Mouse (Mus musculus) embryonic facial prominence, embryonic 14.5 days (tissue): ENCODE measurements around the gene Adgrl1. TPM values are rescaled to one million over a fixed set of nuclear protein-coding genes. Genes with fewer than 3 reads are reported as not detected.

Experiments
- ATAC-seq: fragments of 200-750 bp; cut with Nextera tagmentation; 2 replicates; pipeline ENCODE4 v1.8.0; 2017; ENCODE audit warnings: low read depth, moderate number of reproducible peaks, moderate TSS enrichment
- DNase-seq: peaks from one replicate; pipeline ENCODE4 v3.0.0-alpha.2; 2015; ENCODE audit warnings: low spot score
- H3K27ac ChIP-seq: fragments of 300-500 bp; sonication (generic); replicated peaks from 2 replicates; pipeline ENCODE4 v1.5.1; 2014; ENCODE audit warnings: low read depth, mild to moderate bottlenecking, low read length, moderate library complexity
- H3K27me3 ChIP-seq: fragments of 300-500 bp; sonication (generic); replicated peaks from 2 replicates; pipeline ENCODE4 v1.6.1; 2014; ENCODE audit warnings: low read length; ENCODE audit not compliant: control insufficient read depth, insufficient read depth
- H3K36me3 ChIP-seq: fragments of 300-500 bp; sonication (generic); 2 replicates; pipeline ENCODE4 v1.6.1; 2014; ENCODE audit warnings: low read length, mixed read lengths; ENCODE audit not compliant: control insufficient read depth, insufficient read depth
- H3K4me1 ChIP-seq: fragments of 300-500 bp; sonication (generic); 2 replicates; pipeline ENCODE4 v1.6.1; 2014; ENCODE audit warnings: antibody characterized with exemption, low read length; ENCODE audit not compliant: control insufficient read depth, insufficient read depth
- H3K4me2 ChIP-seq: fragments of 300-500 bp; sonication (generic); 2 replicates; pipeline ENCODE4 v1.6.1; 2014; ENCODE audit warnings: low read depth, mild to moderate bottlenecking, low read length, moderate library complexity, mixed read lengths
- H3K4me3 ChIP-seq: fragments of 300-500 bp; sonication (generic); 2 replicates; pipeline ENCODE4 v1.5.1; 2014; ENCODE audit warnings: low read depth, mild to moderate bottlenecking, low read length
- H3K9ac ChIP-seq: fragments of 300-500 bp; sonication (generic); 2 replicates; pipeline ENCODE4 v1.6.1; 2014; ENCODE audit warnings: low read depth, mild to moderate bottlenecking, low read length, moderate library complexity, mixed read lengths
- H3K9me3 ChIP-seq: fragments of 300-500 bp; sonication (generic); 2 replicates; pipeline ENCODE4 v1.6.1; 2016; ENCODE audit warnings: low read length; ENCODE audit not compliant: control insufficient read depth
- WGBS: fragments of 180-500 bp; shearing (Covaris S2); extraction: QIAGEN DNeasy Blood & Tissue Kit; methylation state at CpG from one replicate; pipeline ENCODE4 v1.1.7; 2014; 5-methylcytosine and 5-hydroxymethylcytosine counted together
- polyA plus RNA-seq: library from polyadenylated mRNA; unstranded; fragments of >200 nt; fragmentation: Nextera tagmentation; extraction: Ambion mirVana; gene quantifications from 2 replicates; pipeline ENCODE4 v1.2.1, GENCODE M21; 2014

Gene Adgrl1
- polyA plus RNA-seq, 1 experiment from 2014 or later: 25.1 TPM

DNA sequence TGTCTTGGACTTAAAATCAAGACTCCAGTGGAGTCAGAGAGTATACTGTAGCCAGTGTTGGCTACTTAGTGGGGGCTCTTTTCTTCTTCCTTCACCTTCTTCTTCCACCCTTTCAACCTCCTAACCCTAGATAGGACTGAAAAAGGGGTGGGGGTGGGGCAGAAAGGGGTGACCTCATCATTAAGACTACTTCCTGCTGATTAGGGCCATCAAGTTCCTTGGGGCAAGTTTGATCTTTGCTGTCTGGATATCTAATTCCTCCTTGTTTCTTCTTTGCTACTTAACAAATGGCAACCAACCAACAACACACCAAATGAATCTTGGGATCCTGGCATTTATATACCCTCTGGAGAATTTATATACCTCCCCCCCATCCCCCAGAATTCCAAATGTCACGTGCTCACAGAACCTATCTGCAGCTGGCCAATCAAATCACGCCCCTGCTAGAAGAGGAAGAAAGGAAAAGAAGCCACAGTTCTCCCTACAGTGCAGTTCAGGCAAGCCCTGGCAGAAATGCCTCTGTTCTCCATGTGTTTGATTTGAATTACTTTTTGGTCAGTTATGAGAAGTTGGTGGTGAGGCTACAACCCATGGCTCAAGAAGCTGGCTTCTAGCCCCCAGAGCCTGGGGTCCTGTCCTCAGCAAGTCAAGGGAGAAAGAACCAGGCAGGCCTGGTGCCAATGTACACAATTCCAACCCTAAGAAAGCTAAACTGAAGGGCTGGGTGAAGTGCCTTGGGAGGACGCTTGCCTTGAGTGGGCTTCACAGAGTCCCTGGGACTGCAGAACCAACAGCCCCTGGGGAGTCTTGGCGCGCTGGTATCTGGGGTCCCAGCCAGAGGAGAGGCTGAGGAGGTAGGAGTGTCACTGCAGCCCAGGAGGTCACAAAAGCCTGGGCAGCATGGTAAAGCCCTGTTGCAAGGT lies 12.2 kb downstream of the Adgrl1 start:
- ATAC-seq (no peak), DNase-seq (no peak)
- 68% methylated on average over 5 of the region's 5 CpGs for WGBS
- no peaks in the 10 kb centered on the region for H3K27me3 ChIP-seq
- no peak overlapping the region for H3K4me3 ChIP-seq
- peaks cover 10% of the 10 kb centered on the region; the same call in 1 of the 2 replicates for H3K4me1 ChIP-seq
- no peaks in the 10 kb centered on the region for H3K9me3 ChIP-seq
- no peak overlapping the region for H3K4me2 ChIP-seq
- no peak overlapping the region for H3K27ac ChIP-seq
- no peak overlapping the region for H3K9ac ChIP-seq
- H3K36me3 ChIP-seq: no peaks in the 10 kb centered on the region

GRCm38 (mm10) chr8:83914232-83914631 lies 14.3 kb downstream of the Adgrl1 start:
- Histone ChIP-seq H3K9me3 (no peaks in the 10 kb centered on the region), H3K4me1 (peaks cover 10% of the 10 kb centered on the region; the same call in 1 of the 2 replicates)
- no peak for ATAC-seq

DNA sequence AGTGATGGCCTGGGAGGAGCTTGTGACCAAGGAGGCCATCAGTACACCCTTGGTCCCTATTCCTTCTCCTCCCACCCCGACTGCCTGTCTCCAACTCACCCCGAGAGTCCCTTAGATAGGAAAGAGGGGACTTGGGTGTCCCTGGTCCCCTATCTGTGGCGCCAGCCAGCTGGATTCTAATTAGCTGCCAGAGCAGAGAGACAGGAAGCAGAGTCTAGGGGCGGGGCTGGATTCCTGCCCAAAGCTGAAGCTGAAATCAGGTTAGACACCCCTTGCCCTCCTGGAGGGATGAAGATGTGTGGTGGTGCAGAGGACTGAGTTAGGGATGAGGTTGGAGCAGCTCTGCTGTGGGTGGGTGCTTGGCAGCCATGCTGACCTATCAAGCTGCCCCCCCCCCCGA lies 15.0 kb downstream of the Adgrl1 start:
- Histone ChIP-seq H3K4me1 (peaks cover 10% of the 10 kb centered on the region; the same call in 1 of the 2 replicates), H3K4me3 (no peak overlapping the region), H3K27me3 (no peaks in the 10 kb centered on the region), H3K27ac (no peak overlapping the region), H3K4me2 (no peak overlapping the region), H3K36me3 (peaks cover 13% of the 10 kb centered on the region), H3K9me3 (no peaks in the 10 kb centered on the region), H3K9ac (no peak overlapping the region)
- DNase-seq (no peak), ATAC-seq (no peak)
- WGBS: 54% methylated on average over 3 of the region's 5 CpGs

More at GRCm38 (mm10) chr8:83914232-83914631, 14.3 kb downstream of the Adgrl1 start:
- no peak for DNase-seq
- 84% methylated on average over 3 of the region's 3 CpGs for WGBS
- Histone ChIP-seq H3K9ac (no peak overlapping the region), H3K27ac (no peak overlapping the region), H3K36me3 (peaks cover 7% of the 10 kb centered on the region; the same call in 1 of the 2 replicates), H3K27me3 (no peaks in the 10 kb centered on the region), H3K4me2 (no peak overlapping the region), H3K4me3 (no peak overlapping the region)

- ATAC-seq (no peak), DNase-seq (no peak)
- WGBS: 66% methylated on average over 5 of the region's 5 CpGs
- no peak overlapping the region; the same call in 1 of the 2 replicates for H3K9ac ChIP-seq
- H3K4me3 ChIP-seq: no peak overlapping the region
- H3K4me2 ChIP-seq: no peak overlapping the region
- H3K27ac ChIP-seq: no peak overlapping the region
- H3K9me3 ChIP-seq: no peaks in the 10 kb centered on the region
- peaks cover 10% of the 10 kb centered on the region; the same call in 1 of the 2 replicates for H3K4me1 ChIP-seq
- H3K27me3 ChIP-seq: no peaks in the 10 kb centered on the region
- peaks cover 23% of the 10 kb centered on the region for H3K36me3 ChIP-seq
These were observed 16.1 kb downstream of the Adgrl1 start for GRCm38 (mm10) chr8:83916015-83916414.

GRCm38 (mm10) chr8:83917566-83917965 lies 17.7 kb downstream of the Adgrl1 start:
- H3K36me3 ChIP-seq: peaks cover 37% of the 10 kb centered on the region
- ATAC-seq (no peak), DNase-seq (no peak)
- H3K27me3 ChIP-seq: no peaks in the 10 kb centered on the region
- WGBS: 76% methylated on average over 6 of the region's 6 CpGs
- no peak overlapping the region for H3K4me3 ChIP-seq
- peaks cover 10% of the 10 kb centered on the region; the same call in 1 of the 2 replicates for H3K4me1 ChIP-seq
- no peaks in the 10 kb centered on the region for H3K9me3 ChIP-seq
- H3K9ac ChIP-seq: no peak overlapping the region
- no peak overlapping the region for H3K27ac ChIP-seq
- no peak overlapping the region for H3K4me2 ChIP-seq

GRCm38 (mm10) chr8:83921558-83921957 lies 21.7 kb downstream of the Adgrl1 start:
- Histone ChIP-seq H3K9me3 (no peaks in the 10 kb centered on the region), H3K4me3 (no peak overlapping the region), H3K4me2 (no peak overlapping the region), H3K4me1 (no peaks in the 10 kb centered on the region), H3K27ac (no peak overlapping the region), H3K36me3 (peaks cover 74% of the 10 kb centered on the region), H3K27me3 (no peaks in the 10 kb centered on the region), H3K9ac (no peak overlapping the region)
- WGBS: 76% methylated on average over 3 of the region's 3 CpGs
- ATAC-seq: 0 out of 2 replicates have a peak, but pooled peaks have one; percentile 17
- DNase-seq: peak; percentile 78

GRCm38 (mm10) chr8:83922727-83923126 lies 22.8 kb downstream of the Adgrl1 start:
- Histone ChIP-seq H3K4me2 (no peak overlapping the region), H3K9me3 (no peaks in the 10 kb centered on the region), H3K9ac (no peak overlapping the region), H3K27ac (no peak overlapping the region), H3K4me1 (no peaks in the 10 kb centered on the region), H3K27me3 (no peaks in the 10 kb centered on the region), H3K36me3 (peaks cover 83% of the 10 kb centered on the region), H3K4me3 (no peak overlapping the region)
- ATAC-seq: no peak
- DNase-seq: no peak
- 94% methylated on average over 8 of the region's 8 CpGs for WGBS

DNA sequence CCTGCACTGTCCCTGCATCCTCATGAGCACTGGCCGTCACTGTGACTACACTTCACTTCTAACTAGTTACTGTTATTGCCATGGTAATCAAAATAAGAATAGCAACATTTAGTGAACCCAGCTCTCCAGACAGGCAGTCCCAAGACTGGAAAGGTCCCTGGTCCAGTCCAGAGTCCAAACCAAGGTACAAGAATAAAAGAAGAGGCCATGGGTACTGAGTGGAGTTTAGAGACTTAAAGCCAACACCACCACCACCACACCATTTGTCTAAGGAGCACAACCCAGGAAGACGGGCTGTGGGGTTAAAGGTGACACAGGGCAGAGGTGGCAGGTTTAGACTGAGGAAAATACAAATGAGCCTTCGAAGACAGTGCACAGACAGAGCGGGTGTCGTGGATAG lies 24.7 kb downstream of the Adgrl1 start:
- Histone ChIP-seq H3K4me2 (no peak overlapping the region), H3K27me3 (no peaks in the 10 kb centered on the region), H3K9me3 (no peaks in the 10 kb centered on the region), H3K4me1 (no peaks in the 10 kb centered on the region), H3K36me3 (peaks cover 90% of the 10 kb centered on the region), H3K4me3 (no peak overlapping the region), H3K27ac (no peak overlapping the region), H3K9ac (no peak overlapping the region)
- DNase-seq (no peak), ATAC-seq (no peak)
- 92% methylated on average over 5 of the region's 5 CpGs for WGBS
